Mouse (Mus musculus) myocyte (in vitro differentiated cells): ENCODE data around the gene Zfp64.

Experiments
- CEBPB ChIP-seq: IDR thresholded peaks from 2 replicates; pipeline ENCODE4 v1.6.1; 2011; ENCODE audit warnings: mild to moderate bottlenecking, moderate library complexity; ENCODE audit not compliant: poor library complexity, insufficient read depth, severe bottlenecking
- E2F4 ChIP-seq: IDR thresholded peaks from one replicate; pipeline ENCODE4 v1.6.1; 2011; ENCODE audit warnings: mild to moderate bottlenecking, control low read depth, moderate library complexity; ENCODE audit not compliant: insufficient read depth
- POLR2A ChIP-seq: IDR thresholded peaks from one replicate; pipeline ENCODE4 v1.6.1; 2011; ENCODE audit warnings: low read depth, mild to moderate bottlenecking, control low read depth, moderate library complexity; ENCODE audit not compliant: insufficient read length
- POLR2AphosphoS2 ChIP-seq: IDR thresholded peaks from one replicate; pipeline ENCODE4 v1.6.1; 2011; ENCODE audit warnings: low read depth, control low read depth; ENCODE audit not compliant: insufficient read length
- SRF ChIP-seq: IDR thresholded peaks from one replicate; pipeline ENCODE4 v1.6.1; 2011; ENCODE audit warnings: low read depth; ENCODE audit not compliant: control insufficient read depth, insufficient read length

- no peak for TF ChIP-seq POLR2AphosphoS2
- no peak for TF ChIP-seq POLR2A
- no peak for TF ChIP-seq SRF
- TF ChIP-seq CEBPB = no peak
- TF ChIP-seq E2F4 = no peak
These were observed 72.4 kb downstream of the Zfp64 start for GRCm38 (mm10) chr2:168882997-168883396.
